Mouse (Mus musculus): ENCODE results near the gene Ptges3. TPM values are rescaled to one million over a fixed set of nuclear protein-coding genes. Genes with fewer than 3 reads are reported as not detected.

Gene Ptges3
- polyA plus RNA-seq, 1 experiment from 2014 or later: 171 TPM

GRCm38 (mm10) chr10:128123833-128124232 is 65.1 kb downstream of the Ptges3 start:
- Histone ChIP-seq H3K27me3 (ENCODE audit: control insufficient read depth, insufficient read depth, low read depth, low read length) (no peaks in the 10 kb centered on the region), H3K4me1 (ENCODE audit: control insufficient read depth, low read depth, low read length) (no peaks in the 10 kb centered on the region), H3K9me3 (replicated peaks; ENCODE audit: control insufficient read depth, low read length) (no peaks in the 10 kb centered on the region), H3K36me3 (ENCODE audit: control insufficient read depth, insufficient read depth) (peaks cover 82% of the 10 kb centered on the region), H3K4me3 (ENCODE audit: low read depth, low read length) (no peak overlapping the region), H3K9ac (ENCODE audit: low read depth, low read length) (no peak overlapping the region), H3K27ac (ENCODE audit: low read length) (no peak overlapping the region), H3K4me2 (ENCODE audit: low read depth, low read length) (no peak overlapping the region)
- ATAC-seq (ENCODE audit: low read depth): no peak
- 82% methylated on average over 7 of the region's 7 CpGs for WGBS (ENCODE audit: insufficient replicate concordance)

- Histone ChIP-seq H3K9me3 (replicated peaks; ENCODE audit: control insufficient read depth, low read length) (no peaks in the 10 kb centered on the region), H3K27ac (ENCODE audit: low read length) (no peak overlapping the region), H3K9ac (ENCODE audit: low read depth, low read length) (no peak overlapping the region), H3K4me1 (ENCODE audit: control insufficient read depth, low read depth, low read length) (no peaks in the 10 kb centered on the region), H3K27me3 (ENCODE audit: control insufficient read depth, insufficient read depth, low read depth, low read length) (no peaks in the 10 kb centered on the region), H3K36me3 (ENCODE audit: control insufficient read depth, insufficient read depth) (peaks cover 75% of the 10 kb centered on the region), H3K4me3 (ENCODE audit: low read depth, low read length) (no peak overlapping the region), H3K4me2 (ENCODE audit: low read depth, low read length) (no peak overlapping the region)
- 92% methylated on average over 9 of the region's 9 CpGs for WGBS (ENCODE audit: insufficient replicate concordance)
- ATAC-seq (ENCODE audit: low read depth): no peak
Observed at GRCm38 (mm10) chr10:128124831-128125230, 66.1 kb downstream of the Ptges3 start.

- Histone ChIP-seq H3K4me2 (ENCODE audit: low read depth, low read length) (no peak overlapping the region), H3K4me3 (ENCODE audit: low read depth, low read length) (no peak overlapping the region), H3K4me1 (ENCODE audit: control insufficient read depth, low read depth, low read length) (no peaks in the 10 kb centered on the region), H3K9me3 (replicated peaks; ENCODE audit: control insufficient read depth, low read length) (no peaks in the 10 kb centered on the region), H3K36me3 (ENCODE audit: control insufficient read depth, insufficient read depth) (peaks cover 68% of the 10 kb centered on the region), H3K27ac (ENCODE audit: low read length) (no peak overlapping the region), H3K27me3 (ENCODE audit: control insufficient read depth, insufficient read depth, low read depth, low read length) (no peaks in the 10 kb centered on the region), H3K9ac (ENCODE audit: low read depth, low read length) (no peak overlapping the region)
- no peak for ATAC-seq (ENCODE audit: low read depth)
- WGBS (ENCODE audit: insufficient replicate concordance): 87% methylated on average over 14 of the region's 14 CpGs
Observed at GRCm38 (mm10) chr10:128125951-128126350, 67.2 kb downstream of the Ptges3 start.

MicroRNA genes within 50 kb of the gene (microRNA counts, 519-probe panel; counts per million panel counts)
- microRNA mmu-miR-677: 60.7 counts per million

Small RNA genes within 50 kb of the gene (microRNA-seq; reads per million reads assigned to microRNA genes)
- 48.5 reads per million, percentile 46 among the genes with 10 or more reads in this experiment for gene Mir677

Other genes starting within 250 kb of the Ptges3 start
- 0.11 TPM in 1 of 2 replicates, not detected in the other for gene Rdh19, start 209.0 kb upstream of the Ptges3 start, polyA plus RNA-seq (2015; fragmentation: Nextera tagmentation; extraction: Ambion mirVana)
- 0.45 and 0.54 TPM in 2 replicates for gene Rdh16f2, start 192.5 kb upstream of the Ptges3 start, polyA plus RNA-seq (2015; fragmentation: Nextera tagmentation; extraction: Ambion mirVana)
- 20.8 and 33.3 TPM in 2 replicates for gene Rdh7, start 170.1 kb upstream of the Ptges3 start, polyA plus RNA-seq (2015; fragmentation: Nextera tagmentation; extraction: Ambion mirVana)
- not detected in 2 replicates for gene Sdr9c7, start 160.4 kb upstream of the Ptges3 start, polyA plus RNA-seq (2015; fragmentation: Nextera tagmentation; extraction: Ambion mirVana)
- 0.14 and 0.20 TPM in 2 replicates for gene Hsd17b6, start 51.3 kb upstream of the Ptges3 start, polyA plus RNA-seq (2015; fragmentation: Nextera tagmentation; extraction: Ambion mirVana)
- gene Prim1, start 43.8 kb upstream of the Ptges3 start, polyA plus RNA-seq (2015; fragmentation: Nextera tagmentation; extraction: Ambion mirVana): 60.8 and 69.4 TPM in 2 replicates
- gene Naca, start 23.4 kb upstream of the Ptges3 start, polyA plus RNA-seq (2015; fragmentation: Nextera tagmentation; extraction: Ambion mirVana): 301 and 339 TPM in 2 replicates
- gene Atp5b, start 24.3 kb downstream of the Ptges3 start, polyA plus RNA-seq (2015; fragmentation: Nextera tagmentation; extraction: Ambion mirVana): 1,845 and 1,875 TPM in 2 replicates
- gene Baz2a, start 32.6 kb downstream of the Ptges3 start, polyA plus RNA-seq (2015; fragmentation: Nextera tagmentation; extraction: Ambion mirVana): 5.4 and 6.0 TPM in 2 replicates
- gene Rbms2, start 121.3 kb downstream of the Ptges3 start, polyA plus RNA-seq (2015; fragmentation: Nextera tagmentation; extraction: Ambion mirVana): 5.5 and 7.3 TPM in 2 replicates
- 14.8 and 21.4 TPM in 2 replicates for gene Gls2, start 135.5 kb downstream of the Ptges3 start, polyA plus RNA-seq (2015; fragmentation: Nextera tagmentation; extraction: Ambion mirVana)
- 28.0 and 30.8 TPM in 2 replicates for gene Spryd4, start 152.9 kb downstream of the Ptges3 start, polyA plus RNA-seq (2015; fragmentation: Nextera tagmentation; extraction: Ambion mirVana)
- gene Mip, start 166.9 kb downstream of the Ptges3 start, polyA plus RNA-seq (2015; fragmentation: Nextera tagmentation; extraction: Ambion mirVana): 0.05 TPM in 1 of 2 replicates, not detected in the other
- 23.5 and 23.6 TPM in 2 replicates for gene Timeless, start 173.1 kb downstream of the Ptges3 start, polyA plus RNA-seq (2015; fragmentation: Nextera tagmentation; extraction: Ambion mirVana)
- gene Apon, start 195.1 kb downstream of the Ptges3 start, polyA plus RNA-seq (2015; fragmentation: Nextera tagmentation; extraction: Ambion mirVana): 1.4 and 1.9 TPM in 2 replicates
- gene Apof, start 209.7 kb downstream of the Ptges3 start, polyA plus RNA-seq (2015; fragmentation: Nextera tagmentation; extraction: Ambion mirVana): 212 and 253 TPM in 2 replicates
- gene Stat2, start 211.6 kb downstream of the Ptges3 start, polyA plus RNA-seq (2015; fragmentation: Nextera tagmentation; extraction: Ambion mirVana): 7.8 and 9.5 TPM in 2 replicates
- 0.06 and 0.12 TPM in 2 replicates for gene Il23a, start 239.8 kb downstream of the Ptges3 start, polyA plus RNA-seq (2015; fragmentation: Nextera tagmentation; extraction: Ambion mirVana)
- gene Pan2, start 244.4 kb downstream of the Ptges3 start, polyA plus RNA-seq (2015; fragmentation: Nextera tagmentation; extraction: Ambion mirVana): 13.2 and 14.8 TPM in 2 replicates